Mouse (Mus musculus) inflammation-experienced regulatory T-cells (primary cell): ENCODE data around the gene Atp5g2. TPM values are rescaled to one million over a fixed set of nuclear protein-coding genes. Genes with fewer than 3 reads are reported as not detected.

Source experiments
- polyA plus RNA-seq, 2 experiments: library from polyadenylated mRNA; unstranded; fragments of 100-300 nt; shearing (Covaris generic); gene quantifications; one replicate each; pipeline ENCODE4 v1.2.1; 2017

Atp5g2 gene
- 10 to 100 TPM; 13.5 to 20.1 TPM for polyA plus RNA-seq

DNA sequence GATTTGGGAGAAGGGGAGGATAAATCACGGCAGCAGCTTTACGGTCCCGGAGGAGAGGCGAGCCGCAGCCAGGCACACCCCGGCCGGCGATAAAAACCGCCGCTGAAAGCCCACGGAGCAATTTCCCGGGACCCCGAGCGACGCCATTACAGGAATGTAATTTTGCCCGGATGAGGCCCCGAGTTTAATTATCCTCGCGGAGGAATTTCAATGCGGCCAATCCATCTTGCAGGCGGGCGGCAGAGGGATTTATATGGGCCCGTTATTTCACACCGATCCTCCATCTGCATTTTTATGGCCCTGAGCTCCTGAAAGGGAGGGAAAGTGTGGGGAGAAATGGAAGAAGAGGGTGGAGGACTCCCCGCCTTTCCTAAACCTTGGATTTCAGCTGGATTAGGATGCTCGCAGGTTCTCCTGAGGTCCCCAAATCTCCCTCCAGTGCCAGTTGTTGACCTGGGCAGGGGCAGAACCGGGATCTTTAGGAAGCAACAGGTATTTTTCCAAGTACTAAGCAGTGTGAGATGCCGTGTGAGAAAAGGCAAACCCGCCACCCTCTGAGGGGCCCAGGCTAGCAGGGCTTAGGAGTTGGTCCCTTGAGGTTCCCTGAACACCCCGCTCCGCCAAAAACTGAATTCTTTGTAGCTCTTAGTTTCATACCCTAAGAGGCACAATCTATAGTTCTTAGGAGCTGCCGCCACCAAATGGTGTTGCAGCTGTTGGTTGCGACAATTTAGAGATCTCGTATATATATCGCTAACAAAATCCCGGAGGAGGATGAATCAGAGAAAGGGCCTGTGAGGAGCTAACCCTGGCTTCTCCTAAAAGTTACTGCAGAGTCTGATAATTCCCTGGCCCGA is at the start of gene Atp5g2:
Atp5g2 (minus strand) TSS at position 138 of the 857 bp plus-strand sequence.

DNA sequence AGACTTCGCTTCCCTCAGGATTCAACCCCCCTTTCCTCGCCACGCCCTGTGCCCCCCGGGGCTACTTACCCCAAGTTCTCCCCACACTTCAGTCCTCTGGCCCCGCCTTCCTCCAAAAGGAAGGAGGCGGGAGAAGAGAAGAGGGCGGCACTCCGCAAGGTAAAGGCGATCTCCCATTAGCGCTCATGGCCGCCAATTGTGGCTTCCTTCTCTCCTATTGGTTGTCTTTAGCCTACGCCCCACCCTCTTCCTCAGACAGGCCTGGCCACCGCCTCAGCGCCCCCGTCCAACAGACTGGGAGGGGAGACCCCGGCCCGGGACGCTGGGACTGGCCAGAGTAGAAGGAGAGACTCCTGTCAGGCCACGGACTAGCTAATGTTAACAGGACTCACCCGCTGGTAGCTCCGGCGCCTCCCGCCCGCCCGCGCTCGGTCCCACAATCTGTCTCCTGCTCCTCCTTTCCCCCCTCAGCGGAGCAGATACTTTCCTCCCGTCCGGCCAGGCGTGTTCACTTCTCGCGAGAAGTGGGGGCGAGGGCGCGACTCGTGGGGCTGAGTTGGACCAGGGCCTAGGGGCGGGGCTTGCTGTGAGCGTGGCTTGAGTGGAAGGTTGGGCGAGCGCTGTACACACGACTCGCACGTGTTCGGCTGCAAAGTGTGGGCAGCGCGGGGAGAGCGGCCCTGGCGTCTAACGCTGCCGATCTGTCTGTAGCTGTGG is 47.0 kb downstream of the Atp5g2 start, which contains the start of the genes Gm28047 and Atf7:
Gm28047 (minus strand) TSS at position 98 of the 717 bp plus-strand sequence.
Atf7 (minus strand) TSS at position 495 of the 717 bp plus-strand sequence.

Other genes starting within 250 kb of the Atp5g2 start
- under 1 TPM; 0.38 to 0.94 TPM for gene Amhr2, start 227.0 kb downstream of the Atp5g2 start, polyA plus RNA-seq
- gene Prr13, start 213.3 kb downstream of the Atp5g2 start, polyA plus RNA-seq: 100 to 1,000 TPM; 513 to 642 TPM
- gene Pcbp2, start 201.8 kb downstream of the Atp5g2 start, polyA plus RNA-seq: 100 to 1,000 TPM in 1 of 2 experiments, 10 to 100 TPM in 1; 95.8 to 136 TPM
- not detected for gene Gm10337, start 168.6 kb downstream of the Atp5g2 start, polyA plus RNA-seq
- gene Map3k12, start 155.3 kb downstream of the Atp5g2 start, polyA plus RNA-seq: 1 to 10 TPM; 8.9 to 9.2 TPM
- gene Tarbp2, start 154.2 kb downstream of the Atp5g2 start, polyA plus RNA-seq: 10 to 100 TPM; 50.6 to 57.9 TPM
- gene Npff, start 147.4 kb downstream of the Atp5g2 start, polyA plus RNA-seq: 1 to 10 TPM; 5.1 to 7.0 TPM
- not detected for gene Gm28047, start 47.3 kb downstream of the Atp5g2 start, polyA plus RNA-seq
- gene Atf7, start 46.9 kb downstream of the Atp5g2 start, polyA plus RNA-seq: 10 to 100 TPM; 39.2 to 45.9 TPM
- 10 to 100 TPM; 32.4 to 44.9 TPM for gene Calcoco1, start 49.8 kb upstream of the Atp5g2 start, polyA plus RNA-seq
- under 1 TPM; 0.20 to 0.56 TPM for gene Hoxc13, start 248.8 kb upstream of the Atp5g2 start, polyA plus RNA-seq